Mouse (Mus musculus): Measurements from ENCODE around the gene Ddit4l. TPM values are rescaled to one million over a fixed set of nuclear protein-coding genes. Genes with fewer than 3 reads are reported as not detected.
"Not testable (repeated sequence)": the region's sequence is repeated elsewhere in the genome, so short reads cannot be mapped to it uniquely, and the experiment has no call there.

Gene Ddit4l
- 0.20 and 0.39 TPM in 2 replicates for polyA plus RNA-seq (2012; ENCODE audit: insufficient read depth, insufficient read length, missing spikeins)

DNA sequence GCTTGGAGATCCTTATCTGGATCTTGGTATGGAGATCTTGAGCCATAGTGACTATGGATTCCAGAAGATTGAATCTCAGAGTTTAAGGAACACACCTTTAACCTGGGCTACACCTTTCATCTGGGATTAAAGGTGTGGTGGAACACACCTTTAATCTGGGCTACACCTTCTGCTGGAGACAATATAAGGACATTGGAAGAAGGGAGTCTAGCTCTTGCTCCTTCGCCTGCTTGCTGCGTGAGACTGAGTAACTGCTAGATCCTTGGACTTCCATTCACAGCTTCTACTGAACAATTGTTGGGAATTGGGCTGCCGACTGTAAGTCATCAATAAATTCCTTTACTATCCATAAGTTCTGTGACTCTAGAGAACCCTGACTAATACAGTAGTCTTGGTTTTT, at the start of gene Ddit4l:
Gene Ddit4l (plus strand): TSS at position 301 of the 400 bp plus-strand sequence.
- not testable (repeated sequence) for H3K4me1 ChIP-seq (ENCODE audit: control insufficient read depth, insufficient read depth, low read length); H3K27ac ChIP-seq (ENCODE audit: insufficient read depth, low read depth, low read length); H3K4me3 ChIP-seq (ENCODE audit: insufficient read depth, low read length)

- TF ChIP-seq POLR2A (IDR thresholded peaks at IDR 0.05; ENCODE audit: borderline replicate concordance, low read depth, low read length) (no peak), CTCF (IDR thresholded peaks at IDR 0.05; ENCODE audit: low read depth, low read length) (no peak)
Measured at GRCm38 (mm10) chr3:137576146-137576545, 45.3 kb upstream of the Ddit4l start.

DNA sequence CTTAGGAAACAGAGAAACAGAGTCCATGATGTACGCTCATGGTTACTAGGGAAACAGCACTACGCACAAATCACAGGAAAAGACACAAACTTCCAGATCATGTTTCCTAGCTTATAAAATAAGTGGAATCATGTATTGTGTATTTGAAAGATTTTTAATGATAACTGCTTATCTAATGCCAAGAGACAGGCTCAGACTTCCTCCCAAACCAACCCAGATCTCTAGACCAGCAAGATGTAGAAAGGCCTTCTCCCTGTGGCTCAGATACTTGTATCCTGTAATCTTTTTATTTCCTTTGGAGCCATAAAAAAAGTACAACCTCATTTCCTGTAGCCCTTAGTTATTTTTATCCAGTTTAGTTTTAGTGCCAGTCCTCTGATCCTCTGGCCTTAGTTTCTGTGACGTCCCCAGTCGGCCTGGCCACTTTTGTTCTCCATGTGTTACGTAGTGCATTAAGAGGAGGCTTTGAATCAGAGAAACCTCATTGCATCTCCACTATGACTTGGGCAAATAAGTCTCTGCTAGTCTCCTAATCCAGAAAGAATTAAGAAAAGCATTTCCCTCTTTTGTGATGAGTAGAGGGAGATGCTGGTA, 34.9 kb upstream of the Ddit4l start:
- no peaks in the 10 kb centered on the region for H3K4me1 ChIP-seq (ENCODE audit: control insufficient read depth, insufficient read depth, low read length)
- no peak overlapping the region for H3K27ac ChIP-seq (ENCODE audit: insufficient read depth, low read depth, low read length)
- TF ChIP-seq POLR2A (IDR thresholded peaks at IDR 0.05; ENCODE audit: borderline replicate concordance, low read depth, low read length) (no peak), CTCF (IDR thresholded peaks at IDR 0.05; ENCODE audit: low read depth, low read length) (no peak)
- no peak overlapping the region for H3K4me3 ChIP-seq (ENCODE audit: insufficient read depth, low read length)

More at GRCm38 (mm10) chr3:137576146-137576545, 45.3 kb upstream of the Ddit4l start:
- Histone ChIP-seq H3K4me3 (ENCODE audit: insufficient read depth, low read length) (no peak overlapping the region), H3K27ac (ENCODE audit: insufficient read depth, low read depth, low read length) (no peak overlapping the region), H3K4me1 (ENCODE audit: control insufficient read depth, insufficient read depth, low read length) (no peaks in the 10 kb centered on the region)

- TF ChIP-seq POLR2A (IDR thresholded peaks at IDR 0.05; ENCODE audit: borderline replicate concordance, low read depth, low read length) (no peak), CTCF (IDR thresholded peaks at IDR 0.05; ENCODE audit: low read depth, low read length) (no peak)
- H3K4me1 ChIP-seq (ENCODE audit: control insufficient read depth, insufficient read depth, low read length) = no peaks in the 10 kb centered on the region
- no peak overlapping the region for H3K4me3 ChIP-seq (ENCODE audit: insufficient read depth, low read length)
- H3K27ac ChIP-seq (ENCODE audit: insufficient read depth, low read depth, low read length) = no peak overlapping the region
Measured at GRCm38 (mm10) chr3:137589811-137590210, 31.6 kb upstream of the Ddit4l start.

GRCm38 (mm10) chr3:137594332-137594905, 27.0 kb upstream of the Ddit4l start:
- Histone ChIP-seq H3K4me1 (ENCODE audit: control insufficient read depth, insufficient read depth, low read length) (no peaks in the 10 kb centered on the region), H3K4me3 (ENCODE audit: insufficient read depth, low read length) (no peak overlapping the region), H3K27ac (ENCODE audit: insufficient read depth, low read depth, low read length) (no peak overlapping the region)
- no peak for TF ChIP-seq POLR2A (IDR thresholded peaks at IDR 0.05; ENCODE audit: borderline replicate concordance, low read depth, low read length)
- no peak for TF ChIP-seq CTCF (IDR thresholded peaks at IDR 0.05; ENCODE audit: low read depth, low read length)

GRCm38 (mm10) chr3:137608918-137609435, 12.4 kb upstream of the Ddit4l start:
- H3K4me1 ChIP-seq (ENCODE audit: control insufficient read depth, insufficient read depth, low read length) = peaks cover 5% of the 10 kb centered on the region; the same call in 1 of the 2 replicates
- H3K27ac ChIP-seq (ENCODE audit: insufficient read depth, low read depth, low read length) = no peak overlapping the region
- TF ChIP-seq CTCF (IDR thresholded peaks at IDR 0.05; ENCODE audit: low read depth, low read length) (no peak), POLR2A (IDR thresholded peaks at IDR 0.05; ENCODE audit: borderline replicate concordance, low read depth, low read length) (no peak)
- H3K4me3 ChIP-seq (ENCODE audit: insufficient read depth, low read length) = no peak overlapping the region

DNA sequence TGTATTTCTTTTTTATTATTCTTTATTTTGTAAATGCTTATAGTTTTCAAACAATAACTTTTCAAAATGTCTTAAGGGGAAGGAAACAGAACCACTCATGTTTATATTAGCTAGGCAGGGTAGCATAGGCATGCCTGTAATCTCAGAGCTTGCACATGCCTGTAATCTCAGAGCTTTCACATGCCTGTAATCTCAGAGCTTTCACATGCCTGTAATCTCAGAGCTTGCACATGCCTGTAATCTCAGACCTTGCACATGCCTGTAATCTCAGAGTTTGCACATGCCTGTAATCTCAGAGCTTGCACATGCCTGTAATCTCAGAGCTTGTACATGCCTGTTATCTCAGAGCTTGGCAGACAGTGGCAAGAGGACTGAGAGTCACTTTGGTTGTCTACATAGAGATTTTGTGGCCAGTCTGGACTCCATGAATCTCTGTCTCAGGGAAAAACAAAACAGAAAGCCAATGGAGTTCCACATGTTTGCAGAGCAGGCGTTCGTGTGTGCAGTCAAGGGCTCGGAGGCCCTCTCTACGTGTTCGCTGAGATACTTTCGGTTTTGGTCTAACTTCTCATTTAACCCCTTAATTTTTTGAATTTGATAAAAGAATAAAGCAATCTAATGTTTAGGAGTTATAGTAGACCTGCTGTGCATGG, 10.8 kb upstream of the Ddit4l start:
- H3K27ac ChIP-seq (ENCODE audit: insufficient read depth, low read depth, low read length) = no peak overlapping the region
- TF ChIP-seq CTCF (IDR thresholded peaks at IDR 0.05; ENCODE audit: low read depth, low read length) (no peak), POLR2A (IDR thresholded peaks at IDR 0.05; ENCODE audit: borderline replicate concordance, low read depth, low read length) (no peak)
- peaks cover 5% of the 10 kb centered on the region; the same call in 1 of the 2 replicates for H3K4me1 ChIP-seq (ENCODE audit: control insufficient read depth, insufficient read depth, low read length)
- H3K4me3 ChIP-seq (ENCODE audit: insufficient read depth, low read length) = peak overlapping the region; percentile 47

- TF ChIP-seq CTCF (IDR thresholded peaks at IDR 0.05; ENCODE audit: low read depth, low read length) (no peak), POLR2A (IDR thresholded peaks at IDR 0.05; ENCODE audit: borderline replicate concordance, low read depth, low read length) (no peak)
- Histone ChIP-seq H3K4me3 (ENCODE audit: insufficient read depth, low read length) (peak overlapping the region; percentile 47), H3K27ac (ENCODE audit: insufficient read depth, low read depth, low read length) (no peak overlapping the region), H3K4me1 (ENCODE audit: control insufficient read depth, insufficient read depth, low read length) (peaks cover 5% of the 10 kb centered on the region; the same call in 1 of the 2 replicates)
Measured at GRCm38 (mm10) chr3:137611110-137611857, 10.1 kb upstream of the Ddit4l start.

- Histone ChIP-seq H3K4me1 (ENCODE audit: control insufficient read depth, insufficient read depth, low read length) (peaks cover 5% of the 10 kb centered on the region; the same call in 1 of the 2 replicates), H3K4me3 (ENCODE audit: insufficient read depth, low read length) (no peak overlapping the region), H3K27ac (ENCODE audit: insufficient read depth, low read depth, low read length) (no peak overlapping the region)
- TF ChIP-seq POLR2A (IDR thresholded peaks at IDR 0.05; ENCODE audit: borderline replicate concordance, low read depth, low read length) (no peak), CTCF (IDR thresholded peaks at IDR 0.05; ENCODE audit: low read depth, low read length) (no peak)
Measured at GRCm38 (mm10) chr3:137611981-137612380, 9.4 kb upstream of the Ddit4l start.

Measured in bone marrow macrophage, adult 2 months (primary cell).